In the genomic region with DNA sequence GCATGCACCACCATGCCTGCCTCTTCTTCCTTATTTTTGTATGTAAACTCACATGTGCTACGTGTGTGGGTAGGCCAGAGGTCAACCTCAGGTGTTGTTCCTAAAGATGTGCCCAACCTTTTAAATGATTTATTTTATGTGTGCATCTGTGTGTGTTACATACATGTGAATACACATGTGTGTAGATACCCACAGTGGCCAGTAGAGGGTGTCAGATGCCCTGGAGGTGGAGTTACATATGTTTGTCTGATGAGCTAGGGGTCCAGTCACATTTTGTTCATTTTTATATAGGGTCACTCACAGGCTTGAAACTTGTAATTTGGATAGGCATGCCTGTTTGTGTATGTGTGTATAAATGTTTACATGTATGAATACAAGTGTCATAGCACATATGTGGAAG, we compare ENCODE assay signal across 25 mouse cellular contexts. TPM values are rescaled to one million over a fixed set of nuclear protein-coding genes. Genes with fewer than 3 reads are reported as not detected.
A peak's percentile ranks its signal among the peaks of the same experiment; 100 is the strongest.
DNase-seq lines count a peak whose midpoint lies in the region; ATAC-seq and TF ChIP-seq lines count a peak whose summit lies in the region.
"Had no signal": no experiment of that assay in that cellular context is flagged by ENCODE, and none has a peak within 500 bp of the region (broad histone marks: within the 10 kb centered on the region; RNA-seq: fewer than 3 reads in every experiment).

No protein-coding gene starts in this region.

- no peak for TF ChIP-seq POLR2A in brain, embryonic 14.5 days (IDR thresholded peaks at IDR 0.05; ENCODE audit: borderline replicate concordance, extremely low read depth, insufficient read depth, insufficient read length, poor library complexity, severe bottlenecking)

- peaks cover 8% of the 10 kb centered on the region; the same call in 1 of the 2 replicates for H3K4me1 ChIP-seq in intestine, postnatal 0 days (replicated peaks; ENCODE audit: control insufficient read depth, insufficient read depth, low read length)
- peaks cover 11% of the 10 kb centered on the region for H3K4me1 ChIP-seq in intestine, embryonic 16.5 days (ENCODE audit: control insufficient read depth, insufficient read depth, low read length)
- H3K4me1 ChIP-seq in midbrain, postnatal 0 days (ENCODE audit: insufficient read depth, low read length): peaks cover 7% of the 10 kb centered on the region; the same call in 1 of the 2 replicates
- peaks cover 11% of the 10 kb centered on the region for H3K4me1 ChIP-seq in midbrain, embryonic 14.5 days (ENCODE audit: control insufficient read depth, insufficient read depth, low read length)

- no peak overlapping the region for H3K4me2 ChIP-seq in intestine, postnatal 0 days (replicated peaks; ENCODE audit: low read depth)
- no peak overlapping the region for H3K4me2 ChIP-seq in intestine, embryonic 16.5 days (ENCODE audit: low read depth, low read length)
- H3K4me2 ChIP-seq in midbrain, postnatal 0 days (ENCODE audit: low read depth, low read length, poor library complexity, severe bottlenecking): no peak overlapping the region
- no peak overlapping the region for H3K4me2 ChIP-seq in midbrain, embryonic 14.5 days (ENCODE audit: low read length)
- H3K4me2 ChIP-seq: embryonic facial prominence, embryonic 13.5 days; heart, embryonic 13.5 days; hindbrain, embryonic 15.5 days; midbrain, embryonic 13.5 days; neural tube, embryonic 15.5 days had no signal

- no peak overlapping the region for H3K27ac ChIP-seq in intestine, postnatal 0 days (ENCODE audit: low read depth, low read length)
- H3K27ac ChIP-seq in intestine, embryonic 16.5 days (ENCODE audit: low read length): no peak overlapping the region
- no peak overlapping the region for H3K27ac ChIP-seq in midbrain, postnatal 0 days (ENCODE audit: low read depth, low read length)
- H3K27ac ChIP-seq in midbrain, embryonic 14.5 days (replicated peaks; ENCODE audit: low read depth, low read length): no peak overlapping the region
- H3K27ac ChIP-seq: embryonic facial prominence, embryonic 13.5 days; heart, embryonic 13.5 days; hindbrain, embryonic 15.5 days; left cerebral cortex, adult 2 months; midbrain, embryonic 13.5 days; neural tube, embryonic 15.5 days had no signal

- H3K36me3 ChIP-seq in intestine, postnatal 0 days (ENCODE audit: control insufficient read depth, insufficient read depth): no peaks in the 10 kb centered on the region
- no peaks in the 10 kb centered on the region for H3K36me3 ChIP-seq in intestine, embryonic 16.5 days (ENCODE audit: control insufficient read depth, insufficient read depth, low read length)
- H3K36me3 ChIP-seq in midbrain, postnatal 0 days (ENCODE audit: insufficient read depth, low read length): no peaks in the 10 kb centered on the region
- H3K36me3 ChIP-seq in midbrain, embryonic 14.5 days (ENCODE audit: control insufficient read depth, insufficient read depth, low read length): no peaks in the 10 kb centered on the region
- H3K36me3 ChIP-seq: embryonic facial prominence, embryonic 13.5 days; heart, embryonic 13.5 days; hindbrain, embryonic 15.5 days; midbrain, embryonic 13.5 days; neural tube, embryonic 15.5 days had no signal

- no peak overlapping the region for H3K4me3 ChIP-seq in intestine, postnatal 0 days (ENCODE audit: low read depth, low read length)
- H3K4me3 ChIP-seq in intestine, embryonic 16.5 days (ENCODE audit: low read length): no peak overlapping the region
- H3K4me3 ChIP-seq in midbrain, postnatal 0 days (ENCODE audit: low read depth, low read length): no peak overlapping the region
- H3K4me3 ChIP-seq in midbrain, embryonic 14.5 days (replicated peaks; ENCODE audit: low read depth, low read length): no peak overlapping the region
- H3K4me3 ChIP-seq: embryonic facial prominence, embryonic 13.5 days; heart, embryonic 13.5 days; hindbrain, embryonic 15.5 days; left cerebral cortex, adult 2 months; midbrain, embryonic 13.5 days; myocyte; neural tube, embryonic 15.5 days had no signal

- ATAC-seq in intestine, postnatal 0 days: no peak
- no peak for ATAC-seq in intestine, embryonic 16.5 days
- no peak for ATAC-seq in midbrain, postnatal 0 days (ENCODE audit: low FRiP score)
- no peak for ATAC-seq in midbrain, embryonic 14.5 days (ENCODE audit: low FRiP score, low TSS enrichment)
- ATAC-seq in erythroid progenitor cell, adult 5-6 weeks (replicated peaks; ENCODE audit: low FRiP score, poor library complexity, severe bottlenecking): no peak
- ATAC-seq: midbrain, embryonic 13.5 days had no signal

- no peaks in the 10 kb centered on the region for H3K9me3 ChIP-seq in intestine, postnatal 0 days (ENCODE audit: control insufficient read depth)
- H3K9me3 ChIP-seq in intestine, embryonic 16.5 days (ENCODE audit: control insufficient read depth, low read length): no peaks in the 10 kb centered on the region
- no peaks in the 10 kb centered on the region for H3K9me3 ChIP-seq in midbrain, postnatal 0 days (ENCODE audit: low read length)
- no peaks in the 10 kb centered on the region for H3K9me3 ChIP-seq in midbrain, embryonic 14.5 days (ENCODE audit: control insufficient read depth, low read length)
- H3K9me3 ChIP-seq: embryonic facial prominence, embryonic 13.5 days; hindbrain, embryonic 15.5 days; midbrain, embryonic 13.5 days; neural tube, embryonic 15.5 days had no signal

- peak; percentile 35; the same call in 1 of the 2 replicates for TF ChIP-seq CTCF in intestine, postnatal 0 days (IDR thresholded peaks at IDR 0.05; ENCODE audit: low read depth)
- peak; percentile 40 for TF ChIP-seq CTCF in midbrain, postnatal 0 days (IDR thresholded peaks at IDR 0.05)
- TF ChIP-seq CTCF in brain, embryonic 14.5 days (IDR thresholded peaks at IDR 0.05; ENCODE audit: borderline replicate concordance, extremely low read depth, insufficient read depth, insufficient read length): 0 out of 2 replicates have a peak, but pooled peaks have one; percentile 3

- H3K27me3 ChIP-seq in intestine, postnatal 0 days (replicated peaks; ENCODE audit: control insufficient read depth, insufficient read depth, low read length): no peaks in the 10 kb centered on the region
- no peaks in the 10 kb centered on the region for H3K27me3 ChIP-seq in intestine, embryonic 16.5 days (replicated peaks; ENCODE audit: control insufficient read depth, insufficient read depth, low read length)
- H3K27me3 ChIP-seq in midbrain, postnatal 0 days (ENCODE audit: insufficient read depth, low read length): no peaks in the 10 kb centered on the region
- no peaks in the 10 kb centered on the region for H3K27me3 ChIP-seq in midbrain, embryonic 14.5 days (ENCODE audit: control insufficient read depth, insufficient read depth, low read length)
- H3K27me3 ChIP-seq: heart, embryonic 13.5 days; hindbrain, embryonic 15.5 days; midbrain, embryonic 13.5 days; neural tube, embryonic 15.5 days had no signal

- no peak for DNase-seq in midbrain, postnatal 0 days (ENCODE audit: low spot score)
- no peak for DNase-seq in midbrain, embryonic 14.5 days
- DNase-seq in brain, embryonic 14.5 days (ENCODE audit: low read depth): no peak
- no peak for DNase-seq in spleen, postnatal 14 days (ENCODE audit: low spot score in 2 of 2)
- DNase-seq: adrenal gland, adult 8-10 months; cerebellum, adult 11 months; cerebellum, postnatal 10 days; heart, postnatal 36 days; kidney, adult 2 months; kidney, postnatal 25 days; left cerebral cortex, postnatal 4 days; liver; right cerebral cortex, postnatal 25 days had no signal

- 85% methylated on average over 1 of the region's 1 CpGs for WGBS in intestine, postnatal 0 days
- 79% methylated on average over 1 of the region's 1 CpGs for WGBS in intestine, embryonic 16.5 days
- 84% methylated on average over 1 of the region's 1 CpGs for WGBS in midbrain, postnatal 0 days
- WGBS in midbrain, embryonic 14.5 days: 81% methylated on average over 1 of the region's 1 CpGs

- no peak overlapping the region for H3K9ac ChIP-seq in intestine, postnatal 0 days (ENCODE audit: low read depth, low read length)
- no peak overlapping the region for H3K9ac ChIP-seq in intestine, embryonic 16.5 days (ENCODE audit: low read depth, low read length)
- no peak overlapping the region for H3K9ac ChIP-seq in midbrain, postnatal 0 days (replicated peaks; ENCODE audit: low read length, poor library complexity, severe bottlenecking)
- no peak overlapping the region for H3K9ac ChIP-seq in midbrain, embryonic 14.5 days (replicated peaks; ENCODE audit: low read length)
- H3K9ac ChIP-seq: embryonic facial prominence, embryonic 13.5 days; heart, embryonic 13.5 days; hindbrain, embryonic 15.5 days; midbrain, embryonic 13.5 days; neural tube, embryonic 15.5 days had no signal

RNA-seq across cellular contexts. Expression of gene Rptor, which starts 2.4 kb away (rescaled TPM):
- 5.1 and 5.7 TPM in 2 replicates for polyA plus RNA-seq in intestine, postnatal 0 days (2015; fragmentation: Nextera tagmentation; extraction: Ambion mirVana)
- 5.2 and 5.9 TPM in 2 replicates for polyA plus RNA-seq in intestine, embryonic 16.5 days (2015; fragmentation: Nextera tagmentation; extraction: Ambion mirVana)
- 64.8 and 65.0 TPM in 2 replicates for total RNA-seq in midbrain, postnatal 0 days (2014; rRNA removed)
- 8.5 TPM in 2 replicates for polyA plus RNA-seq in midbrain, postnatal 0 days (2015; fragmentation: Nextera tagmentation; extraction: Ambion mirVana)
- polyA plus RNA-seq in midbrain, embryonic 14.5 days (2014; fragmentation: Nextera tagmentation; extraction: Ambion mirVana): 10.8 and 12.4 TPM in 2 replicates
- polyA plus RNA-seq in brain, embryonic 14.5 days (2012; rRNA removed): 23.4 and 34.4 TPM in 2 replicates
- total RNA-seq in erythroid progenitor cell, adult 5-6 weeks (2015; ENCODE audit: low replicate concordance): 6.7 and 10.1 TPM in 2 replicates
- total RNA-seq in erythroid progenitor cell, adult 5-6 weeks (2017; ENCODE audit: low replicate concordance): 10.1 and 11.2 TPM in 2 replicates

RNA-seq across cellular contexts. Expression of gene Nptx1, which starts 52.7 kb away (rescaled TPM):
- 0.26 and 0.37 TPM in 2 replicates for polyA plus RNA-seq in intestine, postnatal 0 days (2015; fragmentation: Nextera tagmentation; extraction: Ambion mirVana)
- 0.56 and 0.65 TPM in 2 replicates for polyA plus RNA-seq in intestine, embryonic 16.5 days (2015; fragmentation: Nextera tagmentation; extraction: Ambion mirVana)
- 16.3 and 22.4 TPM in 2 replicates for total RNA-seq in midbrain, postnatal 0 days (2014; rRNA removed)
- 7.5 and 7.6 TPM in 2 replicates for polyA plus RNA-seq in midbrain, postnatal 0 days (2015; fragmentation: Nextera tagmentation; extraction: Ambion mirVana)
- polyA plus RNA-seq in midbrain, embryonic 14.5 days (2014; fragmentation: Nextera tagmentation; extraction: Ambion mirVana): 10.1 and 11.3 TPM in 2 replicates
- polyA plus RNA-seq in brain, embryonic 14.5 days (2012; rRNA removed): 9.2 and 14.7 TPM in 2 replicates
- not detected in 2 replicates for total RNA-seq in erythroid progenitor cell, adult 5-6 weeks (2015; ENCODE audit: low replicate concordance)
- total RNA-seq in erythroid progenitor cell, adult 5-6 weeks (2017; ENCODE audit: low replicate concordance): not detected in 2 replicates
- total RNA-seq: granulocyte monocyte progenitor cell, adult 5-6 weeks; megakaryocyte, adult 5-6 weeks had no signal
